ENCODE assay signal across 15 mouse cellular contexts in the genomic region with DNA sequence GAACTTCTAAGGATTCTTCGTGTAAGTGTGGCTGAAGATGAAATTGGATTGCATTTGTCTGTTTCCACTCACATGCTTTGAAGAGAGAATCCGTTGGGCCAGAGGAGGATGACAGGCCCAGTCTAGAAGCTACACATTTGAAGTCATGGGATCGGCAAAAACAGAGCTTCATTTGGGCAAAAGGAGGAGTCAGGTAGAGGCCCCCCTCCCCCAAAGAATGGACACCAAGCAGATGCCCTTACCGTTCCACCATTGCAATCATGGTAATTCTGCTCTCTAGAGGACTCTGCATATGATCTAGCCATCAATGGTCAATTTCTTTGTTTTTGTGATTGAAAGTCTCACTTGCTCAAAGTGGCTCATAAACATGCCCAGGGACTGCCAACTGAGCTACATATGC. TPM values are rescaled to one million over a fixed set of nuclear protein-coding genes. Genes with fewer than 3 reads are reported as not detected.
DNase-seq lines count a peak whose midpoint lies in the region; TF ChIP-seq lines count a peak whose summit lies in the region.
"Had no signal": no experiment of that assay in that cellular context is flagged by ENCODE, and none has a peak within 500 bp of the region (broad histone marks: within the 10 kb centered on the region; RNA-seq: fewer than 3 reads in every experiment).

No protein-coding gene starts in this region.

- peak overlapping the region; percentile 46 for H3K9ac ChIP-seq in CH12.LX (ENCODE audit: insufficient read depth, low read depth)

- H3K9me3 ChIP-seq in CH12.LX (replicated peaks; ENCODE audit: low read length): no peaks in the 10 kb centered on the region
- H3K9me3 ChIP-seq: G1E had no signal

- no peaks in the 10 kb centered on the region for H3K79me2 ChIP-seq in CH12.LX (replicated peaks; ENCODE audit: control insufficient read depth, extremely low read depth, insufficient read depth, poor library complexity, severe bottlenecking)

- no peak for TF ChIP-seq CTCF in CH12.LX (conservative IDR thresholded peaks at IDR 0.05 in 1 of 2, IDR thresholded peaks at IDR 0.05 in 1 of 2; ENCODE audit: low read depth in 2 of 2, low read length in 2 of 2)

- DNase-seq in CH12.LX (ENCODE audit: extremely low read depth): no peak
- no peak for DNase-seq in gastrocnemius, postnatal 14 days
- DNase-seq: adrenal gland, adult 2 months; adrenal gland, adult 8-10 months; adrenal gland, postnatal 10 days; adrenal gland, postnatal 14 days; adrenal gland, postnatal 25 days; adrenal gland, postnatal 36 days; cerebellum, adult 11 months; cerebellum, adult 11-12 months; cerebellum, adult 18-20 months; cerebellum, adult 2 months; cerebellum, adult 8-10 months had no signal

- peak; percentile 50 for TF ChIP-seq POLR2A in CH12.LX (IDR thresholded peaks at IDR 0.05; ENCODE audit: low read depth, low read length)

- no peak overlapping the region for H3K4me3 ChIP-seq in CH12.LX (replicated peaks in 1 of 3; ENCODE audit: low read depth in 2 of 3, low read length in 2 of 3, poor library complexity in 1 of 3)

- intact Hi-C loops in gastrocnemius, postnatal 14 days (cut with DNase I; ENCODE audit: low total_unique reads): no loop called here

- TF ChIP-seq EP300 in CH12.LX (IDR thresholded peaks at IDR 0.05; ENCODE audit: low read length): no peak

- no peak for TF ChIP-seq RAD21 in CH12.LX (IDR thresholded peaks at IDR 0.05; ENCODE audit: low read depth, low read length)

- dilution Hi-C loops in CH12.LX (cut with MboI; ENCODE audit: extremely low pct_ligation_motif_present, extremely low pct_unique_long_range_greater_than_20kb, low sequenced_read_pairs): no loop called here

- no peaks in the 10 kb centered on the region for H3K27me3 ChIP-seq in CH12.LX (replicated peaks)
- H3K27me3 ChIP-seq: Patski had no signal

- H3K4me1 ChIP-seq in CH12.LX (ENCODE audit: control insufficient read depth in 1 of 2, insufficient read depth in 2 of 2): peaks cover 60 to 97% of the 10 kb centered on the region in 2 experiments

- H3K27ac ChIP-seq in CH12.LX (ENCODE audit: insufficient read depth, low read depth): peak overlapping the region; percentile 100

- no peaks in the 10 kb centered on the region for H3K36me3 ChIP-seq in CH12.LX (replicated peaks in 1 of 2; ENCODE audit: control insufficient read depth in 1 of 2, insufficient read depth in 1 of 2, low read length in 1 of 2)
- H3K36me3 ChIP-seq: G1E had no signal

- in situ Hi-C loops in CH12.LX (cut with MboI; ENCODE audit: low pct_ligation_motif_present, low pct_unique_long_range_greater_than_20kb, low sequenced_read_pairs): loop anchor here (10.0 kb wide), 2 partner anchors 64 to 194 kb away; a partner anchor contains a TSS

- peak overlapping the region; percentile 64 for H3K4me2 ChIP-seq in CH12.LX (ENCODE audit: insufficient read depth, low read depth, poor library complexity, severe bottlenecking)

TF ChIP-seq in CH12.LX, 34 proteins besides CTCF, POLR2A, EP300 and RAD21:
- TF ChIP-seq MAZ (IDR thresholded peaks at IDR 0.05; ENCODE audit: low read depth, low read length) (no peak; the same call in 1 of the 2 replicates), ZC3H11A (IDR thresholded peaks at IDR 0.05; ENCODE audit: low read depth, low read length) (no peak), MYC (IDR thresholded peaks at IDR 0.05; ENCODE audit: low read depth, low read length) (0 out of 2 replicates have a peak, but pooled peaks have one; percentile 22), USF2 (conservative IDR thresholded peaks at IDR 0.05; ENCODE audit: low read depth, low read length) (no peak), ZMIZ1 (IDR thresholded peaks at IDR 0.05; ENCODE audit: low read depth, low read length) (0 out of 2 replicates have a peak, but pooled peaks have one; percentile 18), GABPA (IDR thresholded peaks at IDR 0.05; ENCODE audit: insufficient replicate concordance, low read depth, low read length) (no peak), SIN3A (IDR thresholded peaks at IDR 0.05; ENCODE audit: low read length) (no peak), JUND (conservative IDR thresholded peaks at IDR 0.05; ENCODE audit: low read depth, low read length) (no peak), ETS1 (conservative IDR thresholded peaks at IDR 0.05; ENCODE audit: low read depth, low read length) (peak; percentile 58; the same call in 1 of the 2 replicates), NELFE (IDR thresholded peaks at IDR 0.05; ENCODE audit: low read depth, low read length) (no peak), ZKSCAN1 (IDR thresholded peaks at IDR 0.05; ENCODE audit: borderline replicate concordance, low read depth, low read length) (no peak), POLR2AphosphoS2 (IDR thresholded peaks at IDR 0.05; ENCODE audit: low read depth, low read length) (no peak; the same call in 1 of the 2 replicates), SMC3 (IDR thresholded peaks at IDR 0.05; ENCODE audit: low read depth, low read length) (no peak), JUN (IDR thresholded peaks at IDR 0.05; ENCODE audit: insufficient read depth, low read depth, low read length) (no peak), TCF12 (IDR thresholded peaks at IDR 0.05; ENCODE audit: low read depth, low read length) (0 out of 2 replicates have a peak, but pooled peaks have one; percentile 36), CHD1 (IDR thresholded peaks at IDR 0.05; ENCODE audit: low read depth, low read length) (no peak; the same call in 1 of the 2 replicates), MAFK (IDR thresholded peaks at IDR 0.05; ENCODE audit: insufficient replicate concordance, low read length) (no peak), NRF1 (IDR thresholded peaks at IDR 0.05; ENCODE audit: low read depth, low read length) (no peak), USF1 (IDR thresholded peaks at IDR 0.05; ENCODE audit: low read depth, low read length) (no peak), IRF4 (IDR thresholded peaks at IDR 0.05; ENCODE audit: low read depth, low read length) (0 out of 2 replicates have a peak, but pooled peaks have one; percentile 36), UBTF (IDR thresholded peaks at IDR 0.05; ENCODE audit: low read depth, low read length) (no peak), E2F4 (IDR thresholded peaks at IDR 0.05; ENCODE audit: insufficient replicate concordance, low read depth, low read length) (no peak), MEF2A (IDR thresholded peaks at IDR 0.05; ENCODE audit: borderline replicate concordance, low read depth, low read length) (peak; percentile 54; the same call in 1 of the 2 replicates), RCOR1 (conservative IDR thresholded peaks at IDR 0.05; ENCODE audit: low read depth, low read length) (no peak), MAX (IDR thresholded peaks at IDR 0.05; ENCODE audit: low read length) (peak; percentile 42), ZNF384 (IDR thresholded peaks at IDR 0.05; ENCODE audit: low read depth, low read length) (no peak), CHD2 (IDR thresholded peaks at IDR 0.05; ENCODE audit: low read length) (peak; percentile 70), MXI1 (IDR thresholded peaks at IDR 0.05; ENCODE audit: low read depth, low read length) (peak; percentile 18; the same call in 1 of the 2 replicates), TBP (conservative IDR thresholded peaks at IDR 0.05; ENCODE audit: low read depth, low read length) (peak; percentile 67), BHLHE40 (IDR thresholded peaks at IDR 0.05; ENCODE audit: low read depth, low read length) (0 out of 2 replicates have a peak, but pooled peaks have one; percentile 17), ELF1 (IDR thresholded peaks at IDR 0.05; ENCODE audit: low read depth, low read length) (no peak), HCFC1 (IDR thresholded peaks at IDR 0.05; ENCODE audit: low read depth, low read length) (no peak), KAT2A (IDR thresholded peaks at IDR 0.05; ENCODE audit: insufficient replicate concordance, low read length) (no peak), PAX5 (IDR thresholded peaks at IDR 0.05; ENCODE audit: low read length) (no peak)

RNA-seq across cellular contexts. Expression of a gene that starts 47.9 kb away (rescaled TPM):
- total RNA-seq in CH12.LX (2012; rRNA removed) (22.3 and 25.8 TPM in 2 replicates), CH12.LX (2014; rRNA removed) (20.1 and 25.3 TPM in 2 replicates)
- 35.6 and 37.0 TPM in 2 replicates for polyA plus RNA-seq in CH12.LX (2012; ENCODE audit: insufficient read length, low read depth)
- total RNA-seq in gastrocnemius, postnatal 14 days (2021): 10 to 100 TPM; 31.7 to 32.9 TPM
- polyA plus RNA-seq: G1E had no signal
